Mouse (Mus musculus) stomach, embryonic 14.5 days (tissue): ENCODE results near the gene Rnf4. TPM values are rescaled to one million over a fixed set of nuclear protein-coding genes. Genes with fewer than 3 reads are reported as not detected.

Experiments
- ATAC-seq: fragments of 200-750 bp; cut with Nextera tagmentation; 2 replicates; pipeline ENCODE4 v1.8.0; 2017; ENCODE audit warnings: low read depth, moderate TSS enrichment; ENCODE audit not compliant: insufficient number of reproducible peaks, insufficient read depth, low FRiP score
- H3K27ac ChIP-seq: fragments of 300-500 bp; sonication (generic); 2 replicates; pipeline ENCODE4 v1.5.1; 2014; ENCODE audit warnings: mild to moderate bottlenecking, low read length, moderate library complexity, mixed read lengths
- H3K27me3 ChIP-seq: fragments of 300-500 bp; sonication (generic); 2 replicates; pipeline ENCODE4 v1.6.1; 2014; ENCODE audit warnings: low read length, control low read depth, mixed read lengths; ENCODE audit not compliant: control insufficient read depth, insufficient read depth
- H3K36me3 ChIP-seq: fragments of 300-500 bp; sonication (generic); 2 replicates; pipeline ENCODE4 v1.6.1; 2014; ENCODE audit warnings: mild to moderate bottlenecking, control low read depth, low read length, moderate library complexity, mixed read lengths; ENCODE audit not compliant: control insufficient read depth, insufficient read depth
- H3K4me1 ChIP-seq: fragments of 300-500 bp; sonication (generic); 2 replicates; pipeline ENCODE4 v1.6.1; 2014; ENCODE audit warnings: low read length, control low read depth, mixed read lengths; ENCODE audit not compliant: control insufficient read depth, insufficient read depth
- H3K4me2 ChIP-seq: fragments of 300-500 bp; sonication (generic); replicated peaks from 2 replicates; pipeline ENCODE4 v1.6.1; 2014; ENCODE audit warnings: low read depth, low read length, control low read depth
- H3K4me3 ChIP-seq: fragments of 300-500 bp; sonication (generic); 2 replicates; pipeline ENCODE4 v1.5.1; 2014; ENCODE audit warnings: low read depth, low read length, control low read depth
- H3K9ac ChIP-seq: fragments of 300-500 bp; sonication (generic); replicated peaks from 2 replicates; pipeline ENCODE4 v1.6.1; 2014; ENCODE audit warnings: low read depth, mild to moderate bottlenecking, control low read depth, low read length, moderate library complexity, mixed read lengths
- H3K9me3 ChIP-seq: fragments of 300-500 bp; sonication (generic); 2 replicates; pipeline ENCODE4 v1.6.1; 2016; ENCODE audit warnings: low read depth, low read length, control low read depth; ENCODE audit not compliant: control insufficient read depth
- WGBS: fragments of 180-500 bp; shearing (Covaris S2); extraction: QIAGEN DNeasy Blood & Tissue Kit; methylation state at CpG from one replicate; pipeline ENCODE4 v1.1.7; 2014; 5-methylcytosine and 5-hydroxymethylcytosine counted together
- polyA plus RNA-seq: library from polyadenylated mRNA; unstranded; fragments of >200 nt; fragmentation: Nextera tagmentation; extraction: Ambion mirVana; gene quantifications from 2 replicates; pipeline ENCODE4 v1.2.1, GENCODE M21; 2014

The Rnf4 gene
- polyA plus RNA-seq, 1 experiment from 2014 or later = 183 TPM

DNA sequence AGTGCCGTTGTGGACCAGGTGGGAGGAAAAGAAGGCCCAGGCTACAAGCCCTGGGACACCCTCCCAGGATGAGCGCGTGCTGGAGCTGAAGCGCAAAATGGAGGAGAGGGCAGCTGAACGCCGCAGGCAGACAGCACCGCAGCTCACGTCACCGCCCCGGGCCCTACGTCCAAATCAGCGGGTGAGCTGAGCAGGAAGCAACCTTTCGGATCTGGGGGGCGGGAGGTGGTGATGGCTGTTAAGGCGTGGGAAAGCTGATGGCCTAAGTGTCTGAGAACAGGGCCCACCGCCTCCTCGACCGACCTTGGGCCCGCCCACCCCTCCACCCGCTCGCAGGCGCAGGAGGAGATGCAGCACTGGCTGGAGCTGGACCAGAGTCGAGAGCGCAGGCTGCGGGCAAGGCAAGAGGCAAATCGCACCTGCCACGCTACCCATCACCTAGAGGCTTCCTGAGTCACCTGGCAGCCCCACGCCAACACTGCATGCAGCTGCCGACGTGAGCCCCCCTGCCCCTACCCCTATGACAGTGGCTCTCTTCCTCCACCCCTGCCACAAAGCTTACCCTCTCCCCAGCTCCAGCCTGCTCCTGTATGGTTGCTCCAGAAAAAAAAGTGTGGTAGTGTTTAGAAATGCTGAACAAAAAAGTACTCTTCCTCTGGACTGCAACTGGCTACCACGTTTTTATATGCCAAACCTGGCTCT is 9.1 kb upstream of the Rnf4 start:
- peak; percentile 71; the same call in 1 of the 2 replicates for ATAC-seq
- Histone ChIP-seq H3K9me3 (no peaks in the 10 kb centered on the region), H3K4me2 (peak overlapping the region; percentile 54), H3K27ac (no peak overlapping the region), H3K4me1 (peaks cover 7% of the 10 kb centered on the region; the same call in 1 of the 2 replicates), H3K4me3 (peak overlapping the region; percentile 26), H3K27me3 (no peaks in the 10 kb centered on the region), H3K9ac (peak overlapping the region; percentile 36), H3K36me3 (no peaks in the 10 kb centered on the region)
- WGBS = 7% methylated on average over 30 of the region's 31 CpGs

DNA sequence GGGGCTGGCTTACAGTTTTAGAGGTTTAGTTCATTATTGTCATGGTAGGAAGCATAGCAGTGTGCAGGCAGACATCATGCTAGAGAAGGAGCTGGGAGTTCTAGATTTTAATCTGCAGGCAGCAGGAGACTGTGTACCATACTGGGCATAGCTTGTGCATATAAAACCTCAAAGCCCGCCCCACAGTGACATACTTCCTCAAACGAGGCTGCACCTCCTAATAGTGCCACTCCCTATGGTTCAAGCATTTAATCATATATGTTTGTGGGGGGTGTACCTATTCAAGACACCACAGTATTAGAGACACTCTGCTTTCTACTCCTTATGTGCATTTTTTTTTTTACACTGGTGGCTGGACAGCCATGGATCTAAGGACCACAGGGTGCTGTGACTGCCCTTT is 6.0 kb upstream of the Rnf4 start:
- Histone ChIP-seq H3K36me3 (no peaks in the 10 kb centered on the region), H3K4me3 (no peak overlapping the region), H3K27me3 (no peaks in the 10 kb centered on the region), H3K27ac (no peak overlapping the region), H3K4me2 (no peak overlapping the region), H3K4me1 (peaks cover 7% of the 10 kb centered on the region; the same call in 1 of the 2 replicates), H3K9me3 (no peaks in the 10 kb centered on the region), H3K9ac (no peak overlapping the region)
- no peak for ATAC-seq
- 76% methylated on average over 2 of the region's 2 CpGs for WGBS

DNA sequence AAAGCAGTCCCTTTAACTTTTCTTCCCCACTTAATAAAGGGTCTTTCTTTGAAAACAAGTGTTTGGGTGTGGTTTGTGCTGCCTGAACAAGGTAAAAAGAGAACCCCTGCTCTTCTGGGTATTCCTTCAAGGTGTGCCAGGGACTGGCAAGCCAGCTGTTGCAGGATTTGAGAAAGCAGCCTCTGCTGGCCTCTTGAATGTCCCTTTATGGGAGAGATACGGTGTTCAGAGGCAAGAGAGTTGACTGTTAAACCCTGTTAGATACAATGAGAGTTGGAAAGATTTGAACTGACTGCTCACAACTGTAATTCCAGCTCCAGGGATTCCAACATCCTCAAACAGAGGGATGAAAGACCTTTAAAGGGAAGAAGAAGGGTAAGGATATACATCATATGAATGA is 2.0 kb upstream of the Rnf4 start:
- no peak overlapping the region for H3K27ac ChIP-seq
- WGBS = 76% methylated on average over 1 of the region's 1 CpGs

DNA sequence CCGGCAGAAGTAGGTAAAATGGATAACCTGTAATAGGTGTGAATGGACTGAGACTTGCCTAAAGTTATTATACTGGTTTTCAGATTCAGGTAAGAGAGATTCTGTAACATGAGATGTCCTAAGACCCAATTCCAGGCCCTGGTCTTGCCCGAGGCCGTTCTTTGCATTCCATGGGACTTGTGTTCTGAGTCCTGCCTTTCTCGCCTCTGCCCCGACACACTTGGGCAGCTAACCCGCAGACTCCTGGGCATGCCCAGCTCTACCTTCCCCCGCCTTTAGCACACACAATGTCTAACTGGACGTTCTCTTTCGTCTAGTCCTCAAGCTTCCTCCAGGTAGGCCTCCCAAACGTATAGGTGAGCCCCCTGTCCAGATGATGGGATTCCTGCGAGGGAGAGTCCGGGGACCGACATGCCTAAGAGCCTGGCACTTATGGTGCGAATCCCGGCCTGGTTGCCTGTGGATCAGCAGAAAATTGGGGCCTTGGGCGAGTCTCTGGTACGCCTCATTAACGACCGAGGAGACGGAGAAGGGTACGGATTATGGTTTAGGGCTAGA is 471 bp upstream of the Rnf4 start:
- Histone ChIP-seq H3K4me3 (peak overlapping the region; percentile 99), H3K4me1 (peaks cover 7% of the 10 kb centered on the region), H3K4me2 (peak overlapping the region; percentile 59), H3K36me3 (no peaks in the 10 kb centered on the region), H3K9me3 (no peaks in the 10 kb centered on the region), H3K9ac (peak overlapping the region; percentile 76), H3K27me3 (no peaks in the 10 kb centered on the region), H3K27ac (peak overlapping the region; percentile 84)
- WGBS = 2% methylated on average over 21 of the region's 21 CpGs
- peak; percentile 56 for ATAC-seq

More for the DNA sequence above, 2.0 kb upstream of the Rnf4 start:
- no peaks in the 10 kb centered on the region for H3K27me3 ChIP-seq
- ATAC-seq = no peak
- no peak overlapping the region for H3K4me2 ChIP-seq
- H3K4me3 ChIP-seq = no peak overlapping the region
- no peak overlapping the region for H3K9ac ChIP-seq
- peaks cover 7% of the 10 kb centered on the region for H3K4me1 ChIP-seq
- H3K9me3 ChIP-seq = no peaks in the 10 kb centered on the region
- no peaks in the 10 kb centered on the region for H3K36me3 ChIP-seq

DNA sequence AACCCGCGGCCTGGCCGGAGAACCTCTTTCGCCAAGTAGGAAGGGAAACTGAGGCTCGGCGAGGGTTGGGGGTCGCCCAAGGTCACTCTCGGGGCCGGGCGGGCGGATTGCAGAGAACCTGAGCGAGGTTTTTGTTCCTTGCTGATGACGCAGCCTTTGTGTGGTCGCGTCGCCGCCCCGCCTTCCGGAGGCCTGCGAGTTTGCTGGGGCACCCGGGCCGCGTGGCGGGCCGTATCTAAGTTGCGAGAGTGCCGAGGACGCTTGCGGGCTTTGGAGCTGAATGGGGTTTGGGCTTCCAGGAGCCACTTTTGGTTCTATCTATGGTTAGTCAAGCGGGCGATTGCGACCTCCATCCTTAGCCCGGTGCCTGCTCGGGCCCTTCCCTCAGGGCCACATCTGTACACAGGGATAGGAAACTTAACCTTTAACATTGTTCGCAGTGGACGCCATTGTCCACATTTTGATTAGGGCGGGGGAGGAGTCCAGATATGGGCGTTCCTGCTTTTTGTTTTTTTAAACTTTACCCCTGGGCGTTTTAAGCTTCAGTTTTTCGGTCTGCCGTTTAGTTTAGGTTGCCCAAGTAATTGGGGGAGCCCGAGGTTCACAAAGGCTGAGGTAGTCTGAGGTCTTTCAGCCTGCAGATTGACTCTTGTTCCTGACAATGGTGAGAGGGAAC is 824 bp downstream of the Rnf4 start:
- peak overlapping the region; percentile 97 for H3K27ac ChIP-seq
- no peaks in the 10 kb centered on the region for H3K9me3 ChIP-seq
- H3K9ac ChIP-seq = peak overlapping the region; percentile 98
- peak; percentile 47; the same call in 1 of the 2 replicates for ATAC-seq
- no peaks in the 10 kb centered on the region for H3K36me3 ChIP-seq
- WGBS = under 1% methylated on average over 42 of the region's 42 CpGs
- peaks cover 7% of the 10 kb centered on the region for H3K4me1 ChIP-seq
- H3K4me3 ChIP-seq = peak overlapping the region; percentile 99
- peak overlapping the region; percentile 79 for H3K4me2 ChIP-seq
- no peaks in the 10 kb centered on the region for H3K27me3 ChIP-seq

DNA sequence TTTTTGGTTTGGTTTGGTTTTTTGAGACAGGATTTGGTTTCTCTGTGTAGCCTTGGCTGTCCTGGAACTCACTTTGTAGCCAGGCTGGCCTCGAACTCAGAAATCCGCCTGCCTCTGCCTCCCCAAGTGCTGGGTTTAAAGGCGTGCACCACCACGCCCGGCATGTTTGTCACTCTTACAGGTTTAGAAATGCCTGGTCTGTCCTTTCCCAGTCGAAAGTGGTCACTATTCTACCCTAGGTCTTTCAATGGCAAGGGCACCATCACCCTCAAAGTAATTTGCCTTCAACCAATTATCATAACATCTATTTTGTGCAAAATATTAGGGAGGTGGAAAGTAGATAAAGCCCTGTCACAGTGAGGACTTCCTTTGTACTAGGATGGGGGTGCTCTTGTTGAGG is 4.2 kb downstream of the Rnf4 start:
- Histone ChIP-seq H3K9me3 (no peaks in the 10 kb centered on the region), H3K4me3 (no peak overlapping the region), H3K4me1 (peaks cover 7% of the 10 kb centered on the region), H3K4me2 (no peak overlapping the region), H3K27ac (no peak overlapping the region), H3K36me3 (peaks cover 20% of the 10 kb centered on the region), H3K9ac (no peak overlapping the region), H3K27me3 (no peaks in the 10 kb centered on the region)
- ATAC-seq = no peak
- WGBS = 96% methylated on average over 6 of the region's 6 CpGs

DNA sequence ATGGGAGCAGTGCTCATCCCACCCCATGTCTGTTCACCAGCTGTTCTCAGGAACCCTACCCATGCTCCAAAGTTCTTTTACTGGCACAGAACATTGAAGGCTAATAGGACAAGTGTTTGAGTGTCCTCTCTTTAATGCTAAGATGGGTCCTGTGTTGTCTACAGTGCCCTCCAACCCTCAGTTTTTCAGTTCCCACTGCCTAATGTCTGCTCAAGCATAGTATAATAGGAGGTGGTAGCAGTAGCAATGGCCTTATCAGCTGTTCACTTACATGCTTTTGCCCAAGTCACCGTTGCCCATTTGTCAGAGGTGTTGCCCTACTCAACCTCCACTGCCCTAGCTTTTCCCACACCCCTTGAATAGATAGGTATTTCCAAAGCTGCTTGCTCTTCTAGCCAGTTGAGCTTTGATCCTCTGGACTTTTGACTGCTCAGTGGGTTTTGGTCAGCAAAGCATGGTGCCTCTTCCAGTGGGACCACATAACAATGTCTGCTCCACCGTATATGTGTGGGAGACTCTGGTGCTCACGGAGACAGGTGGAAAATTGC is 16.1 kb downstream of the Rnf4 start:
- no peak overlapping the region for H3K27ac ChIP-seq
- no peak overlapping the region for H3K4me2 ChIP-seq
- H3K4me1 ChIP-seq = no peaks in the 10 kb centered on the region
- no peak for ATAC-seq
- no peak overlapping the region for H3K9ac ChIP-seq
- no peak overlapping the region for H3K4me3 ChIP-seq
- H3K27me3 ChIP-seq = no peaks in the 10 kb centered on the region
- peaks cover 88% of the 10 kb centered on the region for H3K36me3 ChIP-seq
- no peaks in the 10 kb centered on the region for H3K9me3 ChIP-seq
- 96% methylated on average over 3 of the region's 3 CpGs for WGBS

DNA sequence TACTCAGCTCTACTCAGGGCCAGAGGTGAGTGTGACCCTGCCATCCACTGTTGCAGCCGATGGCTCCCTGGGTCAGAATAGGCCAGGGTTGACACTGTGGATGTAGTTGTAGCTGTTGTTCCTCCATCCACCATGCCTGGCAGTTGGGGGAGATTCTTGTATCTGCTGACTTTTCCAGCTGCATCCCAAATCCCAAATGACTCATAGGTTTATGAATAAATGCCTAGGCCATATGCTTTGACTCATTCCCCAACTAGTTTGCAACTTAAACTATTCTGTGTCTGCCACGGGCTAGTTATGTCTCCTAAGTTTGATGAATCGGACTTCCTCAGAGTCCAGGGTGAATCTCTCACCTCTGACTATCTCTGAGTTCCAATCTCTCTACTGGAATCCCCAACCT is 24.2 kb downstream of the Rnf4 start:
- ATAC-seq = no peak
- WGBS = 91% methylated on average over 3 of the region's 3 CpGs
- H3K27me3 ChIP-seq = no peaks in the 10 kb centered on the region

More for the DNA sequence above, 24.2 kb downstream of the Rnf4 start:
- no peak overlapping the region for H3K9ac ChIP-seq
- H3K36me3 ChIP-seq = peaks cover 41% of the 10 kb centered on the region
- no peak overlapping the region for H3K4me3 ChIP-seq
- H3K9me3 ChIP-seq = no peaks in the 10 kb centered on the region
- H3K4me1 ChIP-seq = no peaks in the 10 kb centered on the region
- no peak overlapping the region for H3K4me2 ChIP-seq
- no peak overlapping the region for H3K27ac ChIP-seq
